Mouse (Mus musculus) retina, embryonic 14.5 days (tissue): ENCODE measurements around the gene Slc29a1.

Experiments used
- DNase-seq: peaks from one replicate; pipeline ENCODE4 v3.0.0-alpha.2; 2015; ENCODE audit warnings: low spot score

Gene Slc29a1

GRCm38 (mm10) chr17:45569999-45570398 is 29.4 kb downstream of the Slc29a1 start:
- DNase-seq: no peak

GRCm38 (mm10) chr17:45568990-45569389 is 30.4 kb downstream of the Slc29a1 start:
- DNase-seq: no peak

GRCm38 (mm10) chr17:45567162-45567601 is 32.2 kb downstream of the Slc29a1 start:
- DNase-seq: no peak

- no peak for DNase-seq
Measured at GRCm38 (mm10) chr17:45566360-45567161, 32.8 kb downstream of the Slc29a1 start.

- no peak for DNase-seq
Measured at GRCm38 (mm10) chr17:45566031-45566359, 33.4 kb downstream of the Slc29a1 start.

GRCm38 (mm10) chr17:45565103-45565502 is 34.3 kb downstream of the Slc29a1 start:
- no peak for DNase-seq

- peak; percentile 32 for DNase-seq
Measured at GRCm38 (mm10) chr17:45564531-45565084, 34.8 kb downstream of the Slc29a1 start.

GRCm38 (mm10) chr17:45563655-45564530 is 35.5 kb downstream of the Slc29a1 start, which contains the start of gene Slc35b2:
Slc35b2 (plus strand) TSS chr17:45563874.
- peak; percentile 93 for DNase-seq

GRCm38 (mm10) chr17:45563216-45563615 is 36.2 kb downstream of the Slc29a1 start:
- DNase-seq: no peak

- no peak for DNase-seq
Measured at GRCm38 (mm10) chr17:45559732-45560525, 39.5 kb downstream of the Slc29a1 start.

- no peak for DNase-seq
Measured at GRCm38 (mm10) chr17:45557998-45558862, 41.2 kb downstream of the Slc29a1 start.

GRCm38 (mm10) chr17:45557246-45557824 is 42.1 kb downstream of the Slc29a1 start:
- no peak for DNase-seq

GRCm38 (mm10) chr17:45556514-45557245 is 42.7 kb downstream of the Slc29a1 start:
- no peak for DNase-seq

GRCm38 (mm10) chr17:45556107-45556489 is 43.3 kb downstream of the Slc29a1 start:
- DNase-seq: no peak

- DNase-seq: peak; percentile 95
Measured at GRCm38 (mm10) chr17:45555452-45556106, 43.8 kb downstream of the Slc29a1 start, which contains the start of gene Nfkbie. Nfkbie (plus strand) TSS chr17:45555703.

- no peak for DNase-seq
Measured at GRCm38 (mm10) chr17:45554420-45554819, 45.0 kb downstream of the Slc29a1 start.

- no peak for DNase-seq
Measured at GRCm38 (mm10) chr17:45553065-45553464, 46.3 kb downstream of the Slc29a1 start.

GRCm38 (mm10) chr17:45551816-45552451 is 47.5 kb downstream of the Slc29a1 start:
- DNase-seq: peak; percentile 91
